Mouse (Mus musculus): Measurements from ENCODE around the gene Gm13539.
A peak's percentile ranks its signal among the peaks of the same experiment; 100 is the strongest.
"Not testable (repeated sequence)": the region's sequence is repeated elsewhere in the genome, so short reads cannot be mapped to it uniquely, and the experiment has no call there.

Gene Gm13539

GRCm38 (mm10) chr2:25781957-25782356, at the start of gene Gm13539:
Gene Gm13539, plus strand, starts transcription at chr2:25782257.
- no peak for DNase-seq (ENCODE audit: low spot score)

GRCm38 (mm10) chr2:25733199-25733930, 48.7 kb upstream of the Gm13539 start:
- DNase-seq (ENCODE audit: low spot score), result no peak

- DNase-seq (ENCODE audit: low spot score), result not testable (repeated sequence)
These were observed 45.3 kb upstream of the Gm13539 start, which contains the start of gene Obp2b for GRCm38 (mm10) chr2:25736709-25737108. Gene Obp2b, plus strand, starts transcription at chr2:25737009.

- DNase-seq (ENCODE audit: low spot score), result peak; percentile 17
These were observed 40.4 kb upstream of the Gm13539 start for GRCm38 (mm10) chr2:25741671-25742070.

- no peak for DNase-seq (ENCODE audit: low spot score)
These were observed 27.9 kb upstream of the Gm13539 start for GRCm38 (mm10) chr2:25754201-25754600.

- no peak for DNase-seq (ENCODE audit: low spot score)
These were observed 23.9 kb upstream of the Gm13539 start for GRCm38 (mm10) chr2:25758064-25758625.

GRCm38 (mm10) chr2:25765269-25765668, 16.8 kb upstream of the Gm13539 start, which contains the start of gene Lcn3:
Gene Lcn3, plus strand, starts transcription at chr2:25765569.
- DNase-seq (ENCODE audit: low spot score), result no peak

- no peak for DNase-seq (ENCODE audit: low spot score)
These were observed 14.3 kb upstream of the Gm13539 start for GRCm38 (mm10) chr2:25767764-25768163.

- no peak for DNase-seq (ENCODE audit: low spot score)
These were observed 8.6 kb upstream of the Gm13539 start for GRCm38 (mm10) chr2:25773507-25773906.

- no peak for DNase-seq (ENCODE audit: low spot score)
These were observed 7.4 kb upstream of the Gm13539 start for GRCm38 (mm10) chr2:25774640-25775039.

- no peak for DNase-seq (ENCODE audit: low spot score)
These were observed 6.1 kb upstream of the Gm13539 start for GRCm38 (mm10) chr2:25775991-25776390.

- DNase-seq (ENCODE audit: low spot score), result no peak
These were observed 5.3 kb upstream of the Gm13539 start, which contains the start of gene Lcn11 for GRCm38 (mm10) chr2:25776717-25777116. Gene Lcn11, plus strand, starts transcription at chr2:25777017.

GRCm38 (mm10) chr2:25779076-25779475, 3.0 kb upstream of the Gm13539 start:
- DNase-seq (ENCODE audit: low spot score), result no peak

GRCm38 (mm10) chr2:25780921-25781320, 1.1 kb upstream of the Gm13539 start:
- no peak for DNase-seq (ENCODE audit: low spot score)

GRCm38 (mm10) chr2:25785573-25786322, 3.7 kb downstream of the Gm13539 start:
- no peak for DNase-seq (ENCODE audit: low spot score)

GRCm38 (mm10) chr2:25789092-25789491, 7.0 kb downstream of the Gm13539 start:
- no peak for DNase-seq (ENCODE audit: low spot score)

- DNase-seq (ENCODE audit: low spot score), result no peak
These were observed 15.6 kb downstream of the Gm13539 start for GRCm38 (mm10) chr2:25797635-25798034.

- no peak for DNase-seq (ENCODE audit: low spot score)
These were observed 16.0 kb downstream of the Gm13539 start for GRCm38 (mm10) chr2:25798065-25798464.

- DNase-seq (ENCODE audit: low spot score), result no peak
These were observed 29.7 kb downstream of the Gm13539 start for GRCm38 (mm10) chr2:25811711-25812110.

GRCm38 (mm10) chr2:25813364-25813763, 31.3 kb downstream of the Gm13539 start:
- DNase-seq (ENCODE audit: low spot score), result no peak

GRCm38 (mm10) chr2:25815748-25816147, 33.7 kb downstream of the Gm13539 start, which contains the start of gene Glt6d1:
Gene Glt6d1, minus strand, starts transcription at chr2:25815848.
- not testable (repeated sequence) for DNase-seq (ENCODE audit: low spot score)

- no peak for DNase-seq (ENCODE audit: low spot score)
These were observed 40.7 kb downstream of the Gm13539 start, which contains the start of gene Lcn9 for GRCm38 (mm10) chr2:25822806-25823205. Gene Lcn9, plus strand, starts transcription at chr2:25823153.

GRCm38 (mm10) chr2:25824751-25825150, 42.7 kb downstream of the Gm13539 start:
- DNase-seq (ENCODE audit: low spot score), result no peak

Measured in MN1 (cell line).